Mouse (Mus musculus) heart, embryonic 16.5 days (tissue): ENCODE data around the gene Pde9a. TPM values are rescaled to one million over a fixed set of nuclear protein-coding genes. Genes with fewer than 3 reads are reported as not detected.

Source experiments
- ATAC-seq: fragments of 200-750 bp; cut with Nextera tagmentation; replicated peaks from 2 replicates; pipeline ENCODE4 v1.8.0; 2017; ENCODE audit warnings: moderate number of reproducible peaks; ENCODE audit not compliant: insufficient read depth, low FRiP score; ENCODE audit errors: extremely low read depth
- H3K27ac ChIP-seq: fragments of 300-500 bp; sonication (generic); 2 replicates; pipeline ENCODE4 v1.5.1; 2014; ENCODE audit warnings: mild to moderate bottlenecking, low read length, control low read depth, moderate library complexity
- H3K27me3 ChIP-seq: fragments of 300-500 bp; sonication (generic); 2 replicates; pipeline ENCODE4 v1.6.1; 2014; ENCODE audit warnings: low read length, mixed read lengths; ENCODE audit not compliant: control insufficient read depth, insufficient read depth
- H3K36me3 ChIP-seq: fragments of 300-500 bp; sonication (generic); 2 replicates; pipeline ENCODE4 v1.6.1; 2014; ENCODE audit not compliant: control insufficient read depth, insufficient read depth
- H3K4me1 ChIP-seq: fragments of 300-500 bp; sonication (generic); 2 replicates; pipeline ENCODE4 v1.6.1; 2014; ENCODE audit warnings: low read length, mixed read lengths; ENCODE audit not compliant: control insufficient read depth, insufficient read depth
- H3K4me2 ChIP-seq: fragments of 300-500 bp; sonication (generic); 2 replicates; pipeline ENCODE4 v1.6.1; 2014; ENCODE audit warnings: low read depth, mild to moderate bottlenecking, control low read depth, low read length
- H3K4me3 ChIP-seq: fragments of 300-500 bp; sonication (generic); 2 replicates; pipeline ENCODE4 v1.5.1; 2014; ENCODE audit warnings: mild to moderate bottlenecking, control low read depth, low read length
- H3K9ac ChIP-seq: fragments of 300-500 bp; sonication (generic); 2 replicates; pipeline ENCODE4 v1.6.1; 2014; ENCODE audit warnings: low read length, control low read depth
- H3K9me3 ChIP-seq: fragments of 300-500 bp; sonication (generic); replicated peaks from 2 replicates; pipeline ENCODE4 v1.6.1; 2016; ENCODE audit warnings: low read length; ENCODE audit not compliant: control insufficient read depth
- WGBS: fragments of 180-500 bp; shearing (Covaris S2); extraction: QIAGEN DNeasy Blood & Tissue Kit; methylation state at CpG from one replicate; pipeline ENCODE4 v1.1.7; 2014; 5-methylcytosine and 5-hydroxymethylcytosine counted together
- polyA plus RNA-seq: library from polyadenylated mRNA; unstranded; fragments of >200 nt; fragmentation: Nextera tagmentation; extraction: Ambion mirVana; gene quantifications from 2 replicates; pipeline ENCODE4 v1.2.1, GENCODE M21; 2015

Gene Pde9a
- polyA plus RNA-seq, 1 experiment from 2014 or later = 7.4 TPM

DNA sequence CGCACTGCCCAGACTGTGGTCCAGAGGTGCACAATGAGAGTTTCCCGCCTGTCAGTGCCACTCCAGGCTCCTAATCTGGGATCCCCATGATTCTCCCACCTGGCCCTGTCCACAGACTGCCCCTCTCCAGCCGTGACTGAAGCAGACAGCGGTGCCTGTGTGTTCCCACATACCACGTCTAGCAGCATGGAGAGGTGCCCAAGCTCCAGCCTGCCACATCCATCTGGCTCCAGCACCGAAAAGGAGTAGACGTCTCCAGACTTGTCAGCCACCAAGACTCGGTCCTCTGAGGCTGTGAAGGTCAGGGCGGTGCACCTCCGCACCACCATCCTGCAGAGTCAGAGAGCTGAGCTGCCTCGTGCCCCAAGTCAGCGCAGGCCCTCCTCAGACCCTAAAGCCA lies 117.3 kb downstream of the Pde9a start:
- H3K9ac ChIP-seq = no peak overlapping the region
- no peak overlapping the region for H3K4me2 ChIP-seq
- no peak overlapping the region for H3K4me3 ChIP-seq
- no peaks in the 10 kb centered on the region for H3K27me3 ChIP-seq
- no peaks in the 10 kb centered on the region for H3K9me3 ChIP-seq
- H3K36me3 ChIP-seq = peaks cover 23% of the 10 kb centered on the region
- H3K4me1 ChIP-seq = no peaks in the 10 kb centered on the region
- H3K27ac ChIP-seq = no peak overlapping the region
- 88% methylated on average over 12 of the region's 12 CpGs for WGBS
- ATAC-seq = no peak

DNA sequence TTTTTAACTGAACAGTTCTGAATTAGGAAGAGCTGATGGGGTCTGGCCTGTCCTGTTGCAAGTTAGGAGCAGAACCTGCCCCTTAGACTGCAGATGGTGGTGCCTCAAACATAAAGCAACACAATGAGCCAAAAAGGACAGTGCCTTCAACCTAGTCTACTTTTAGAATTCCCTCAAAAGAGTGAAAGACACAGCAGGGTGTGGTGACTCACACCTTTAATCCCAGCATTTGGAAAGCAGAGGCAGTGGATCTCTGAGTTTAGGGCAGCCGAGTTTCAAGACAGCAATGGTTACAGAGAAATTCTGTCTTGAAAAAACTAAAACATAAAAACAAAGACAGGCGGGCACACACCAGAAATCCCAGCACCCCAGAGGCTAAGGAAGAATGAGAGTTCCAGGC lies 117.9 kb downstream of the Pde9a start:
- Histone ChIP-seq H3K4me1 (no peaks in the 10 kb centered on the region), H3K27me3 (no peaks in the 10 kb centered on the region), H3K27ac (no peak overlapping the region), H3K4me3 (no peak overlapping the region), H3K9me3 (no peaks in the 10 kb centered on the region), H3K4me2 (no peak overlapping the region), H3K9ac (no peak overlapping the region), H3K36me3 (peaks cover 23% of the 10 kb centered on the region)
- ATAC-seq = no peak
- WGBS = 85% methylated on average over 2 of the region's 2 CpGs

DNA sequence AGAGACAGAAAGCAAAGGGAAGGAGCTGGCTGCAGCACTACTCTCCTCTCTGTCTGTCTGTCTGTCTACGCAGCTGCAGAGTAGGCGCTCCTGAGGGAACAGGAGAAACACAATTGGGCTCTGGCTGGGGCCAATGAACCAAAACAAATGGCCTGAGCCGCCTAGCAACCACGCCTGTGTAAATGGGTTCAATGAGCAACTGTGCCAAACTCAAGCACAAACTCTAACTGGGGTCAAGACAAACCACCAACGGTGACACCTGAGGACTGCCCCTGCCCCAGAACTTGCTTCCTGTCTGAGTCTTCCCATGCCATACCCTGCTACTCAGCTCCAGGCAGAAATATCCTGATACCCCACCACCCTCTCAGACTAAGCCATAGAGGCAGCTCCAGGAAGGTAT lies 119.0 kb downstream of the Pde9a start:
- Histone ChIP-seq H3K9me3 (no peaks in the 10 kb centered on the region), H3K27me3 (no peaks in the 10 kb centered on the region), H3K36me3 (peaks cover 33% of the 10 kb centered on the region), H3K4me1 (no peaks in the 10 kb centered on the region), H3K27ac (no peak overlapping the region), H3K4me3 (no peak overlapping the region), H3K9ac (no peak overlapping the region), H3K4me2 (no peak overlapping the region)
- ATAC-seq = no peak
- WGBS = 88% methylated on average over 5 of the region's 5 CpGs

DNA sequence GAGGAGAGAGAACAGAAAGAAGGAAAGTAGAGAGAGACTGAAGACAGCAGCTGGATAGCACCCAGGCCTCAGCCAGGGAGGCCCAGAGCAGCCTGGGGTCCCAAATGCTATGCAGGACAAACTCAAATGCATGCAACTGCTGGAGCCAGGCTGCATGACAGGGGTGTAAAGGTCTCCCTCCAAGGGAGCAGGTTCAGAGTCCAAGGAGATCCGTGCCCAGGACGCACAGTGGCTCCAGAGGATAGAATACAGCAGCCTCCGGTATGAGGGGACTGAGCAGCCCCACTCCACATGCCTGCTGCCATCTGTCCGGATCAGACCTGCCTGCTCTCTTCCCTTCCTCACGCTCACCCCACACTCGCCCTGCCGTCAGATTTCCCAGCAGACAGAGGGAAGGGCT lies 120.3 kb downstream of the Pde9a start:
- no peak for ATAC-seq
- H3K4me1 ChIP-seq = peaks cover 4% of the 10 kb centered on the region; the same call in 1 of the 2 replicates
- H3K36me3 ChIP-seq = peaks cover 29% of the 10 kb centered on the region
- no peaks in the 10 kb centered on the region for H3K27me3 ChIP-seq
- 89% methylated on average over 7 of the region's 7 CpGs for WGBS
- no peak overlapping the region for H3K4me2 ChIP-seq
- H3K4me3 ChIP-seq = no peak overlapping the region
- H3K27ac ChIP-seq = no peak overlapping the region
- no peaks in the 10 kb centered on the region for H3K9me3 ChIP-seq
- H3K9ac ChIP-seq = no peak overlapping the region

DNA sequence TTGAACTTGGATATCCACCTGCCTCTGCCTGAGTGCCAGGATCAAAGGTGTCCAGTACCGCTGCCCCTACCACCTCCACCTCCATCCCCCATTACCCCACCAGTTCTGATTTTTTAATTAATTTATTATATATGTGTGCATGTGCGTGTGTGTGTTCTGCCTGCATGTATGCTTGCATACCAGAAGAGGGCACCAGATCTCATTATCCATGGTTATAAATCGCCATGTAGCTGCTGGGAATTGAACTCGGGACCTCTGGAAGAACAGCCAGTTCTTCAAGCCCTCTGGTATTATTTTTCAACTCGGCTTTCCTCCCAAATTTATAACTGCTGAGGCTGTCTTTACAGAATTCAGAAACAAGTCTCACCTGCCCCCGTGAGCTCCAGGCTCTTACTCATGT lies 124.9 kb downstream of the Pde9a start:
- peak overlapping the region; percentile 87 for H3K4me2 ChIP-seq
- H3K36me3 ChIP-seq = peaks cover 19% of the 10 kb centered on the region
- H3K27ac ChIP-seq = no peak overlapping the region
- peak overlapping the region; percentile 92 for H3K4me3 ChIP-seq
- no peak for ATAC-seq
- no peak overlapping the region for H3K9ac ChIP-seq
- H3K9me3 ChIP-seq = no peaks in the 10 kb centered on the region
- no peaks in the 10 kb centered on the region for H3K27me3 ChIP-seq
- WGBS = 94% methylated on average over 6 of the region's 6 CpGs
- H3K4me1 ChIP-seq = peaks cover 12% of the 10 kb centered on the region

DNA sequence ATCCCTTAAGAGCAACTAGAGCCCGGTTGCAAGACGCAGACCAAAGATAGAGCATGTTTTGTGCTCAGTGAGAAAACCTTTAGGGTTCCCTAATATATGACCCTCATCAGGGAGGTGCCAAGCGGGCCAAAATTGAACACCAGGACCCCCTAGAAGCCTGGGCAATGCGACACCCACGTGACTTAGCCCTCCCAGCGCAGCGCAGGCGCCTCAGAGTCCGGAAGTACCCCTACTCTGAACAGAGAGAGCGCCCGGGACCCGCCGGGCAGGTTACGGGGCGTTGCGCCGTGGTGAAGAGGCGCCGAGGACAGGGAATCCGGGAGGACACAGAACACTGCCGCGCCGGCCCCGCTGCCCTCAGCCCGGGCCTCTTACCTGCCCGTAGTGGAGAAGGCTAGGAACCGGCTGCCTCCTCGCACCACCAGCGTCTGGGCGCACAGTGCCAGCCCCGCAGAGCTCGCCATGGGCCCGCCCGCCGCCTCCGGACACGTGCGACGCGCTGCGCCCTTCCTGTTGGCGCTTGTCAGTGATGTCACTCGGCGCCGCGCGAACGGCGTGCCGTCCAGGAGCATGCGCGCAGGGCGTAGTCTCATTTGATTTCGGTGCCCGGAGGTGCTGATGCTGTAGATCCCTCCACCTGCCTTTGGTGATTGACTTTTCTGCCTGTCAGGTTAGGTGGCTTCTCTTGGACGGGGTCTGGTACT lies 125.9 kb downstream of the Pde9a start:
- Histone ChIP-seq H3K27ac (peak overlapping the region; percentile 84), H3K36me3 (peaks cover 19% of the 10 kb centered on the region), H3K4me2 (peak overlapping the region; percentile 87), H3K27me3 (no peaks in the 10 kb centered on the region), H3K9ac (peak overlapping the region; percentile 88), H3K4me1 (peaks cover 12% of the 10 kb centered on the region), H3K4me3 (peak overlapping the region; percentile 92), H3K9me3 (no peaks in the 10 kb centered on the region)
- peak; percentile 96 for ATAC-seq
- under 1% methylated on average over 56 of the region's 56 CpGs for WGBS

DNA sequence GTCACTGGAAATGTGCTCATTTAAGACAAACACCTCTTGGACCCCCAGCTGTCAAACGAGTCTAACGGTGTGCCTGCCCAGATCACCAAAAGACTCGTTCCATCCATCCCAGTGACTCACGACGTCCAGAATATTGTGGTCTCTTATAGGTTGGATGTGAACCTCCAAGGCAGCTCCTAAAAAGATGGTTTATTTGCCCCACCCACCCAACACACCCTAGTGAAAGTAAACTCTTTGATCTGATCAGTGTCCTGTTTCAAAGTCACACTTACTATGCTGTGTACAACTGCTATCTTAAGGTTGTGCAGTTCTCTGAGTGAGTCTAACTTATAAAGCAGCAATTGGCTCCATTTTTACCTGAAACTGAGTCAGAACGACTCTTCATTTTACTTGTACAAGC lies 126.6 kb downstream of the Pde9a start:
- H3K27me3 ChIP-seq = no peaks in the 10 kb centered on the region
- no peak for ATAC-seq
- peak overlapping the region; percentile 88 for H3K9ac ChIP-seq
- peaks cover 12% of the 10 kb centered on the region for H3K4me1 ChIP-seq
- H3K27ac ChIP-seq = peak overlapping the region; percentile 84
- WGBS = 16% methylated on average over 6 of the region's 6 CpGs
- H3K36me3 ChIP-seq = peaks cover 19% of the 10 kb centered on the region
- H3K4me2 ChIP-seq = peak overlapping the region; percentile 87
- no peaks in the 10 kb centered on the region for H3K9me3 ChIP-seq
- peak overlapping the region; percentile 92 for H3K4me3 ChIP-seq

DNA sequence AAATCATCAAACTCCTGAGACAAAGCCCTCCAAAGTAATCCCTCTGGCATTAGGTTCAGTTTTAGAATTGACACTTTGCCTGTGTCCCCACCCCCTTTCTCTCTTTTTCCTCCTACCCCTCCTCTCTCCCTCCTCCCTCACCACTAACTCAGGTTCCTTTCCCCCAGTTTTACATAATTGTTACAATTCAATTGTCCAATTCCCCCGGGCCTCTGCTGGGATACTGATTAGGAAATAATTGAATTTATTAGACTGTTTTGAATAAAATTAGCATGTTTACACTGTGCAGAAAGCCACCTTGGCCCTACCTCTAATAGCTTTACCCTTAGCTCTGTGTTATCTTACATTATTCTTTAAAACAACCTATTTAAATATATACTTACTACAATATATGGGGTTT lies 128.7 kb downstream of the Pde9a start:
- Histone ChIP-seq H3K4me2 (no peak overlapping the region), H3K4me3 (no peak overlapping the region), H3K4me1 (peaks cover 12% of the 10 kb centered on the region), H3K27ac (no peak overlapping the region), H3K27me3 (no peaks in the 10 kb centered on the region), H3K36me3 (peaks cover 3% of the 10 kb centered on the region; the same call in 1 of the 2 replicates), H3K9ac (no peak overlapping the region), H3K9me3 (no peaks in the 10 kb centered on the region)
- no peak for ATAC-seq
- WGBS = 62% methylated on average over 1 of the region's 1 CpGs

DNA sequence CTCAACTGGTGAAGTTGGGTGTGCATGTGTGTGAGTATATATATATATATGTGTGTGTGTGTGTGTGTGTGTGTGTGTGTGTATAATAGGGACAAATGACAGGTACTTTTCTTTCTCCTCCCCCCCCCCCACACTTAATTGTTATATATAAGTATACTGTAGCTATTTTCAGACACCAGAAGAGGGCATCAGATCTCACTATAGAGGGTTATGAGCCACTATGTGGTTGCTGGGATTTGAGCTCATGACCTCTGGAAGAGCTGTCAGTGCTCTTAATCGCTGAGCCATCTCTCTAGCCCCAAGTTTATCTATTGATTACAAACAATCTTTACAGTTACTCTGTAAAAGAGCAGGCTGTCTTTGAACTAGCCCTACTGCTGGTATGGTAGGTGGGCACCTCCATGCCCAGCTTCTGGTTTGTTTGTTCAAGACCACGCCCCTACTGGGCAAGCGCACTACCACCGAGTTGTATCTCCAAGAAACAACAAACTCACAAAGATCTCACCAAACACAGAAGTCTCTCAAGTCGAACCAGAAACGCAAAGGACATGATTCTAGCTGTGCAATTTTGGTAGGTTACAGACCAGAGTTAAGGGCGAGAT lies 133.4 kb downstream of the Pde9a start:
- H3K9me3 ChIP-seq = no peaks in the 10 kb centered on the region
- peak overlapping the region; percentile 24 for H3K27ac ChIP-seq
- peak overlapping the region; percentile 99 for H3K4me3 ChIP-seq
- ATAC-seq = peak; percentile 37; the same call in 1 of the 2 replicates
- peak overlapping the region; percentile 70 for H3K4me2 ChIP-seq
- no peak overlapping the region; the same call in 1 of the 2 replicates for H3K9ac ChIP-seq
- no peaks in the 10 kb centered on the region for H3K27me3 ChIP-seq
- peaks cover 21% of the 10 kb centered on the region for H3K4me1 ChIP-seq
- WGBS = 1% methylated on average over 7 of the region's 7 CpGs
- peaks cover 15% of the 10 kb centered on the region for H3K36me3 ChIP-seq
